Mouse (Mus musculus) heart, postnatal 14 days (tissue): ENCODE measurements around the gene Zfp9. TPM values are rescaled to one million over a fixed set of nuclear protein-coding genes. Genes with fewer than 3 reads are reported as not detected.

Experiments used
- DNase-seq, 2 experiments: peaks; one replicate each; pipeline ENCODE4 v3.0.0; 2021 to 2022
- intact Hi-C: fragments of 180-260 bp; cut with DNase I; formaldehyde crosslinking; loops from one replicate; pipeline ENCODE4 v1.15.1; 2025
- long read RNA-seq, 2 experiments: library from polyadenylated mRNA; stranded (forward); transcript quantifications; one replicate each; pipeline ENCODE4 v2.0.0; 2021
- microRNA-seq, 2 experiments: library from miRNA; unstranded; fragments of <30 nt; microRNA quantifications; one replicate each; pipeline ENCODE4 v1.2.0; 2021 to 2022
- total RNA-seq, 2 experiments: library from RNA; stranded (reverse); gene quantifications; 2 replicates each; pipeline ENCODE4 v1.2.3; 2021

The Zfp9 gene
- 1 to 10 TPM; 5.1 to 5.3 TPM for total RNA-seq
- long read RNA-seq, experiment 1, partial matches to known transcripts, result 0 of 1 reads
- long read RNA-seq, experiment 1, other reads (novel, unspliced or antisense), result 0 of 1 reads
- long read RNA-seq, experiment 2, partial matches to known transcripts, result 1 of 1 reads
- long read RNA-seq, experiment 2, other reads (novel, unspliced or antisense), result 0 of 1 reads

- peak; percentile 86 for DNase-seq
- intact Hi-C loops, result no loop called here
Observed at GRCm38 (mm10) chr6:118478957-118479708, at the start of gene Zfp9. TSS of gene Zfp9 (minus strand) at chr6:118479320.

DNA sequence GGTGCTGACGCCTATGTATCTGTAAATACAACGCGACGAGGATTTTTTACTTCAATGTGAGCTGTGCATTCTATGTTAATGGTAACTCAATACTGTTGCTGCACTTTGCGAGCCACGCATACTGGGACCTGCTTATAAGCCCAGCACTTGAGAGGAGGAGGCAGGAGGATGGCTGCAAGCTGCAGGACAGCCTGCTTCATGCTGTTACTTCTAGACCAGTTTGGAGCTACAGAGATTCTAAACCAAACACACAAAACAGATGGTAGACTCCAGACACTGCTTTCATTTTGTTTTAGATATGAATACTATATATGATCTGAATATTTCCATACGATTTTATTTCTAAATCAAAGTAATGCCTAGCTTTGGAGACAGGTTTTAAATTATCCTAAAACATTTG is 41.5 kb upstream of the Zfp9 start:
- intact Hi-C loops, result no loop called here
- no peak for DNase-seq

DNA sequence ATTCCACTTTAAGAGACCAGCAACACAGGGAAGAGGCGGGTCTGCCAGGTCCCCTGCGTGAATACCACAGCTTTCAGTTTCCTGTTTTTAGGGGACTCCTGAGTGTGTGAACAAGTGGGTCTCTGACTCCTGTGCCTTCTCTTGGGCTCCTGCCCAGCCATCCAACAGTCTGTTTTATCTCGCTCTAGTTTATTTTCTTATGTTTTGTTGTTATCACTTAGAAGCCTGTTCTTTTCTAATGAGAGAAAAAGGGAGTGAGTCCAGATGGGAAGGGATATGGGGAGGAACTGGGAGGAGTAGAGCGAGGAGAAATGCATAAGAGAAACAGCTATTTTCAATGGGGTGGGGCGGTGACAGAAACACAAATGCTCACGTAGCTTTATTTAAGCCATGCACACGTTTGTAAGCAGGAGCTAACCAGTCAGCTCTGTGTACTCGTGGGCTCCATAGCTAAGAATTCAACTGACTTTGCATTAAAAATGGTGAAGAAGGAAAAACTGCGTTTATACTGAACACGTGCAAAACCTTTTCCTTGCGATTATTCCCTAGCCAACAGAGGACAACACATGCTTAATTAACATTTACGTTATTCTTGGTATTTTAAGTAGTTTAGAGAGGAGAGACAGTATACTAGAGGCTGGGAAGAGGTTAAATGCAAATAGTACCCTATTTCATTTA is 34.4 kb upstream of the Zfp9 start:
- DNase-seq, result no peak
- intact Hi-C loops, result no loop called here

GRCm38 (mm10) chr6:118499010-118499409 is 19.9 kb upstream of the Zfp9 start:
- DNase-seq, result no peak
- intact Hi-C loops, result no loop called here

GRCm38 (mm10) chr6:118482125-118482524 is 3.0 kb upstream of the Zfp9 start:
- intact Hi-C loops, result no loop called here
- DNase-seq, result no peak

- DNase-seq, result no peak
- intact Hi-C loops, result no loop called here
Observed at GRCm38 (mm10) chr6:118477875-118478785, 990 bp downstream of the Zfp9 start.

GRCm38 (mm10) chr6:118462069-118462705 is 16.9 kb downstream of the Zfp9 start:
- intact Hi-C loops, result no loop called here
- no peak for DNase-seq

GRCm38 (mm10) chr6:118457726-118458125 is 21.4 kb downstream of the Zfp9 start:
- intact Hi-C loops, result no loop called here

DNA sequence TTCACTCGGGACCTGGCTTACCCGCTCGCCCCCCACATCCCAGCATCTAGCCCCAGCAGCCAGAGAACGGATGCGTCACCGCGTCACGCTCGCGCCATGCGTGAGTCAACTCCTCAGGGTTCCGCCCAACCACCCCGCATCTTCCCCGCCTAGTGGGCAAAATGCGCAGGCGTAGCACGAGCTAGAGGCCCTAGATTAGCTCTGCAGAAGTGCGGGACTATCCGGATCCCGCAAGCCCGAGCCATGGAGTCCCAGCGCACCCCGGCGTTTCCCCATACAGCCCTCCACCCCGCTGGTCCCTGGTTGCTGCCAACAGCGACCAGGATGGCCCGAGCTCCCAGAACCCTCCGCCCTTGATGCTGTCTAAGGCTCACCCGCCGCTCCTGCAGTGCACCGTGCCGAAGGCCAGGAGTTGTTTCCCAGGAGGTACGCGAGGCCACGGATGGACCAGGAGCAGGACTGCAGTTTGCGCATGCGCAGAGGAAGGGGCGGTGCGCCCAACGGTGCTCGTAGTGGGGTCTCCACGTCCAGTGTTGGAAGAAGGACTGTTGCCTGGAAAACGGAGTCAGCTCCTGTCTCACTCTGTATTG is 24.0 kb downstream of the Zfp9 start, which contains the start of gene Zfp248:
TSS of gene Zfp248 (minus strand) at position 487 of the 590 bp plus-strand sequence.
- intact Hi-C loops, result no loop called here
- peak; percentile 87 to 88 for DNase-seq

More at GRCm38 (mm10) chr6:118457726-118458125, 21.4 kb downstream of the Zfp9 start:
- DNase-seq, result no peak

- intact Hi-C loops, result no loop called here
- peak in 1 of 2 experiments; percentile 8 for DNase-seq
Observed at GRCm38 (mm10) chr6:118454452-118454851, 24.7 kb downstream of the Zfp9 start.

- DNase-seq, result no peak
- intact Hi-C loops, result no loop called here
Observed at GRCm38 (mm10) chr6:118431502-118431901, 47.6 kb downstream of the Zfp9 start.

DNA sequence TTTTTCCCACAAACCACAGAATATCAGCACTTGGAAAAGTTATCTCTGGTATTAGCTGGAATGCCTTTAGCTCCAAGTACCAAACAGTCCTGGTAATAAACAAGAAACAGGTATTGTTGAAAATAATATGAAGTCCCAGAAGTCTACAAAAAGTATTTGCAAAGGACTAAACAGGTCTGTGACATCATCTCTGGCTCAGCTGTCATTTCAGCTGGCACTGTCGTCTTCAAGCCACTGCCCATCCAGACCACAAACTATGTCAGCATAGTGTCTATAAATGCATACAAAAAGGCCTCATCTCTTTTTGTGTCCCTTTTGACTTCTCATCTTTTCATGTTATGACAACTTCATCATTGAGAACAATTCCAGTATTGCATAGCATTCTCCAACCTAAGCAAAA is 52.5 kb downstream of the Zfp9 start:
- intact Hi-C loops, result no loop called here
- no peak for DNase-seq

DNA sequence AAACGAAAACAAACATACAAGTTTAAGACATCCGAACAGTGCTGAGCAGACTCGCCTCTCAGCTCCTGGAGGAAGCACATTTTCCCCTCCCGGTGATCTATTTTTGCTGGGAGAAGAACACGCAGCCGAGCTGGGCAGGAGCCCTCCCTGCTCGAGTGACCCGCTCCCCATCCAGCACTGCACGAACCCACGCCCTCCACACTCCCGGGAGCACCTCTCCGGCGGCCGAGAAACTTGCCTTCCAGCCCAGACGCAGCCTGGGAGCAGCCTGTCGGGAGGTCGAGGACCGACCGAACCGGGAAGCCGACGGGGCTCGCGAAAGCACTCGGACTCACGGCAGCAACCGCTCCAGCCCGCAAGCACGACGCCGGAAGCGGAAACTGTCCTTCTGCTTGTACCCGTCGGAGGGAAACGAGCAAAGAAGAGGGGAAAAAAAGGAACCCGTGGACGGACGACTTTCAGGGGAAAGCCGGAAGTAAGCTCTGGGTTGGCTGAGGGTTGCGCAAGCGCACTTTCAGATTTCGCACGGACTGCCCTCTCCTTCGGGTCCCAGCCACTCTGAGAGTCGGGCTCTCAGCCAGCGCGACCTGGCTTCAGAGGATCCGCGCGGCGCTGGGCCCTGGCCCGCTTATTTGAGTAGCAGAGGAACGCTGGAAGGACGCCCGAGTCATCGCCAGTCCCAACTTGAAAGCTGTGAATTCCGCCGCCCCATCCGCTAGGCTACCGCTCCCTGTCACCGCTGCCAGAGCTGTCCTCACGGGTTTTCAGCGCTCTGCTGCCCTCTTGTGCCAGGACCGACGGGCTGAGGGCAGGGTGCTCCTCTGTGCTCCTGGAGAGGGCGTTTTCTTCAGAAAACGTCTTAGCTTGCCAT is 59.8 kb downstream of the Zfp9 start, which contains the start of gene Bms1:
TSS of gene Bms1 (minus strand) at position 425 of the 871 bp plus-strand sequence.
- intact Hi-C loops, result no loop called here
- peak; percentile 95 for DNase-seq

Small RNA genes within 50 kb of the gene (microRNA-seq; reads per million reads assigned to microRNA genes)
- 0 reads per million in 2 experiments for gene Gm25953

Other genes starting within 250 kb of the Zfp9 start
- gene Bms1, start 59.8 kb downstream of the Zfp9 start, total RNA-seq, result 10 to 100 TPM; 21.0 to 23.9 TPM
- gene Zfp248, start 23.8 kb downstream of the Zfp9 start, total RNA-seq, result 1 to 10 TPM; 1.6 to 2.2 TPM
- gene Ankrd26, start 82.9 kb upstream of the Zfp9 start, total RNA-seq, result 1 to 10 TPM; 2.4 to 4.1 TPM